Mouse (Mus musculus) CD8-positive naive resting alpha-beta T cell, adult 57 days (primary cell): ENCODE results near the gene Rhbdl1. TPM values are rescaled to one million over a fixed set of nuclear protein-coding genes. Genes with fewer than 3 reads are reported as not detected.

ENCODE experiments used
- total RNA-seq: library from RNA; stranded (reverse); gene quantifications from one replicate; pipeline ENCODE4 v1.2.4, GENCODE M21; 2023

Gene Rhbdl1
- total RNA-seq: 7.2 TPM

GRCm38 (mm10) chr17:25837076-25837410 is at the start of gene Rhbdl1:
Rhbdl1 (minus strand) TSS chr17:25837295.

GRCm38 (mm10) chr17:25880196-25880910 is 43.3 kb upstream of the Rhbdl1 start, which contains the start of gene Wfikkn1:
Wfikkn1 (minus strand) TSS chr17:25880858.

GRCm38 (mm10) chr17:25874721-25875170 is 37.7 kb upstream of the Rhbdl1 start, which contains the start of gene Mettl26:
Mettl26 (plus strand) TSS chr17:25875074.

GRCm38 (mm10) chr17:25868601-25869191 is 31.6 kb upstream of the Rhbdl1 start, which contains the start of gene Mcrip2:
Mcrip2 (minus strand) TSS chr17:25868764.

GRCm38 (mm10) chr17:25860832-25861703 is 24.0 kb upstream of the Rhbdl1 start, which contains the start of gene Wdr90:
Wdr90 (minus strand) TSS chr17:25861501.

GRCm38 (mm10) chr17:25844396-25844901 is 7.4 kb upstream of the Rhbdl1 start, which contains the start of gene Rhot2:
Rhot2 (minus strand) TSS chr17:25844851.

GRCm38 (mm10) chr17:25841117-25841880 is 4.2 kb upstream of the Rhbdl1 start, which contains the start of gene Gm20683:
Gm20683 (minus strand) TSS chr17:25841763.

GRCm38 (mm10) chr17:25833291-25833663 is 3.8 kb downstream of the Rhbdl1 start, which contains the start of gene Stub1:
Stub1 (minus strand) TSS chr17:25833404.

GRCm38 (mm10) chr17:25828712-25829557 is 8.2 kb downstream of the Rhbdl1 start, which contains the start of gene Jmjd8:
Jmjd8 (plus strand) TSS chr17:25828867.

GRCm38 (mm10) chr17:25823452-25823851 is 13.6 kb downstream of the Rhbdl1 start, which contains the start of gene Wdr24:
Wdr24 (plus strand) TSS chr17:25823627.

GRCm38 (mm10) chr17:25808789-25809605 is 28.1 kb downstream of the Rhbdl1 start, which contains the start of gene Fbxl16:
Fbxl16 (plus strand) TSS chr17:25809085.

GRCm38 (mm10) chr17:25796951-25797369 is 40.1 kb downstream of the Rhbdl1 start, which contains the start of gene Metrn:
Metrn (minus strand) TSS chr17:25797136.

GRCm38 (mm10) chr17:25795609-25796092 is 41.4 kb downstream of the Rhbdl1 start, which contains the start of gene AC134908.4:
AC134908.4 (minus strand) TSS chr17:25795659.

GRCm38 (mm10) chr17:25792615-25793014 is 44.5 kb downstream of the Rhbdl1 start, which contains the start of gene Fam173a:
Fam173a (minus strand) TSS chr17:25792901.

GRCm38 (mm10) chr17:25786280-25786679 is 50.8 kb downstream of the Rhbdl1 start, which contains the start of gene Ccdc78:
Ccdc78 (plus strand) TSS chr17:25786580.

GRCm38 (mm10) chr17:25785281-25785745 is 51.8 kb downstream of the Rhbdl1 start, which contains the start of gene Haghl:
Haghl (minus strand) TSS chr17:25785673.

